Mouse (Mus musculus) thymus, postnatal 4 days (tissue): ENCODE results near the gene Ccdc142.

Experiments
- DNase-seq: peaks from one replicate; pipeline ENCODE4 v3.0.0; 2021

Ccdc142 gene

DNA sequence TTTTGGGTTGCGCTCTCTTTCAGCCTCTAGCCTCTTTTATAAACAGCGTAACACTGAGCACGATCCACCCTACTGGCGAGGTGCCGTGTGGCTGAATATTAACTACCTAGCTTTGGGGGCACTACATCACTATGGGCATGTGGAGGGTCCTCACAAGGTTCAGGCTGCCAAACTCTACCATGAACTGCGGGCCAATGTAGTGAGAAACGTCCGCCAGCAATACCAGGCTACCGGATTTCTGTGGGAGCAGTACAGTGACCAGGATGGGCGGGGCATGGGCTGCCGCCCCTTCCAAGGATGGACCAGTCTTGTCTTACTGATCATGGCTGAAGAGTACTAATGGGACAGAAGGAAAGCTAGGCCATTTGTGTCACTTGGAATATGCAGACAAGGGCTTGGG is 17.0 kb downstream of the Ccdc142 start:
- no peak for DNase-seq

DNA sequence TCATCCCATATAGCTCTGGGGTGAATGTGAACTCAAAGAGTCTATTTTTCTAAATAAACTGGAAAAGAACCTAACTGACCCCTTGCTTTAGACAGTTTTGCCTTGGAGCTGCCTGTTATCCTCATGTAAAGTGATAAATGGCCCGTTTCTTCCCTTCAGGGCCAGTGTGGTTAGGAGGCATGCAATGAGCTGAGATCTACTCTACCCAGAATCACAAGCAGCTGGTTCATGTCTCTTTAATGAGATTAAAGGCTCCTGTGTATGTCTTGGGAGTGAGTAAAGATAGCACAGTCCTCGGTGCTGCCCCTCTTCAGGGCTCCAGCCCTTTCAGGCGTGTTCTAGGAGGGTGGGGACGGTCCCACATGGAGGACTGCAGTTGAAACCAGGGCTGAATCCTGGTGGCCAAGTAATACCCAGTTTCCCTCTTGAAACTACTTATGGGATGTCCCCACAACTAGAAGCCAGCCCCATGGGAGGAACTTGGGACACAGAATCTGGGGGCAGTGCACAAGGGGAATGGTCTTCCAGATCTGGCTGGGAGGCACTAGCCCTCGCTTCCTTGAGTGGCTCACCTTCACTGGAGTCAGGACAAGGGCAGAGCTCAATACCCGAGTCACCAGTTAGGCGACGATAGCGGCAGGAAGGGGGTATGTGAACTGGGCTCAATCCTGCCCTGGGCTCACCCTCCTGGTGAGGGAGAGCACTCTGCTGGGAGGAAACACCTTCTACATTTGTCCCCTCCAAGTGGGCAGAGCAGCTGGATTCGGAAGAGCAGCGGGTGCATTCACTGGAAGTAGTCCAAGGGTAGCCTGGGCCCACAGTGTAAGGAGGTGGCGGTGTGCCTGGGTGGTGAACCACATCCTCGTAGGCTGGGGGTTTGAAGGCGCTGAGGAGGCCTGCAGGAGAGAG is 17.7 kb downstream of the Ccdc142 start:
- no peak for DNase-seq

DNA sequence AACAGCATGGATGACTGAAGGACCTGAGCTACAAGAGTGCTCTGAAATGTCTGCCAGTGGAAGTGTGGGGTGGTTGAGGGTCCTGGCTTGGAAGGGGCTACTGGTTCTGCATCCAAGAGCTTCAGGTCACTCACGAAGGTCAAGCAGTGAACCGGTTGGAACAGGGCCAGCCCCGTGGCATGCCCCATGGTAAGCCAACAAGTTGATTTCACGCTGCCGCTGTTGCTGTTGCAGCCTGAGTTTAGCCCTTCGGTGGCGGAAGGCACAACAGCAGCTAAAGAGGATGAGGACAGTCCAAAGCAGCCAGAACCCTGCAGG is 18.3 kb downstream of the Ccdc142 start:
- no peak for DNase-seq

GRCm38 (mm10) chr6:83120930-83121862 is 19.8 kb downstream of the Ccdc142 start, which contains the start of gene Wbp1:
Gene Wbp1, minus strand, starts transcription at chr6:83121559.
- DNase-seq, result peak; percentile 86

DNA sequence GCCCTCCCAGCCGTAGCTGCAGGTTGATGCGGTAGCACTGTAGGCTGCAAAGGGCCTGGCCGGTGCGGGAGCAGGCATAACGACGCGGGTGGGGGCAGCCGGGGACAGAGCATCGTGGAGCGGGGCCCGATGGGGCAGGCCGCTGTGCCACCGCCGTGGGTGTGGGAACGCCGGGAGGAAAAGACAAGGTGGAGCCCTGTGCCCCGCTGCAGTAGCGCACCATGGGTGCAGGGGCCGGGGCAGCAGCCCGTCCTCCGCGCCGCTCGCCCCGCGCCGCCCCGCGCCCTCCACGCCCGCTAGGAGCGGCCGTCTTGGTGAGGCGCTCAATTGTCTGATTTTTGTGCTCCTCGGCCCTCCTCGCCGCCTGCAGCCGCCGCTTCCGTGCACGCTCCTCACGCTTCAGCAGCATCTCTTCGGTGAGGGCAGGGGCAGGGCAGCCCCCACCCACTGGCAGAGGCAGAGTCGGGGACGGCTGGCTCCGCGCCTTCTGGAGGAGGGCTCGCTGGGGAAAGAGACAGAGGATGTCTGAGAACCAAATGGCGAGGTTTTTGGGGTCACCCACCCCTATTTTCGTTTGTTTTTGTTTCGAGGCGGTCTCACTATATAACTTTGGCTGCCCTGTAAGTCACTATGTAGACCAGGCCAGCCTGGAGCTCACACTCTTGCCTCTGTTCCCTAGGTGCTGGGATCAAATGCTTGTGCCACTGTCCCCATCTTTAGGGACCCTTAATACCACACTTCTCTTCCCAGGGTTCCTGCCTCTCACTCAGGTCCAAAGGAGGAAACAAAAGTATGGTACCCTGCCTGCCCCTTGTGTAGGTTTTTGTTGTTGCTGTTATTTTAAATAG is 20.7 kb downstream of the Ccdc142 start:
- DNase-seq, result peak; percentile 73

DNA sequence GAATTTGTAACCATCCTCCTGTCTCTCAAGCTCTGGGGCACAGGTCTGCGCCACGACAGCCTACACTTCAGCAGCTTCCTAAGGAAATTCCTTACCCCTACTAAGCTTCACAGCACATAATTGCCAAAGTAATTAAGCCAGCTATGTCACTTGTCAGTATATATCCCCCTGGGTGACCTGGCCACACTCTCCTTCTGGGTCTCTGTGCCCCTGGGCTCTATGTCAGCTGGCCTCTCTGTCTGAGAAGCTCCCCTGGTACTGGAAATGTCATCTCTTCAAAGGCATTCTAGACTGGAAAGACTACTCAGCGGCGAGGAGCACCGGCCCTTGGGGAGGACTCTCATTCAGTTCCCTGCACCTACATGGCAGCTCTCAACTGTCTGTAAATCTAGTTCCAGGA is 21.6 kb downstream of the Ccdc142 start:
- DNase-seq, result no peak

GRCm38 (mm10) chr6:83124851-83125312 is 23.5 kb downstream of the Ccdc142 start:
- peak; percentile 91 for DNase-seq

DNA sequence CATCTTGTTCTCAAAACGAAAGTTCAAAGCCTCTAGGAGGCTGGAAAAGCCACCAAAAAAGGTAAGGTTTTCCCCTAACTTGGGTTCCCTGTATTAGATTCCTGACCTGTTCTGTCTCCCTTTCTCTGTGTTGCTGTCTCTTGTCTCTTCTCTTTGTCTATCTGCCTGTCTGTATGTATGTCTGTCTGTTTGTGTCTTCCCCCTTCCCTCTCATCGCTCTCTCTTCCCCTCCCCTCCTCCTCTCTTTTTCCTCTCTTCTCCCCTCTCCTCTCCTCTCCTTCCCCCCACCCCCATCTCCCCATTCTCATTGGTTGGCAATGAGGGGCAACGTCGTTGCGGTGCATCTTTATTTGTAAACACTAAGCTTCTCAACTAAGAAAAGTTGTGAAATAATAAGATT is 23.9 kb downstream of the Ccdc142 start, which contains the start of gene Ino80b:
Gene Ino80b, minus strand, starts transcription at position 101 of the 400 bp plus-strand sequence.
- DNase-seq, result peak; percentile 11

- DNase-seq, result no peak
These were observed 26.0 kb downstream of the Ccdc142 start for GRCm38 (mm10) chr6:83127419-83127818.

DNA sequence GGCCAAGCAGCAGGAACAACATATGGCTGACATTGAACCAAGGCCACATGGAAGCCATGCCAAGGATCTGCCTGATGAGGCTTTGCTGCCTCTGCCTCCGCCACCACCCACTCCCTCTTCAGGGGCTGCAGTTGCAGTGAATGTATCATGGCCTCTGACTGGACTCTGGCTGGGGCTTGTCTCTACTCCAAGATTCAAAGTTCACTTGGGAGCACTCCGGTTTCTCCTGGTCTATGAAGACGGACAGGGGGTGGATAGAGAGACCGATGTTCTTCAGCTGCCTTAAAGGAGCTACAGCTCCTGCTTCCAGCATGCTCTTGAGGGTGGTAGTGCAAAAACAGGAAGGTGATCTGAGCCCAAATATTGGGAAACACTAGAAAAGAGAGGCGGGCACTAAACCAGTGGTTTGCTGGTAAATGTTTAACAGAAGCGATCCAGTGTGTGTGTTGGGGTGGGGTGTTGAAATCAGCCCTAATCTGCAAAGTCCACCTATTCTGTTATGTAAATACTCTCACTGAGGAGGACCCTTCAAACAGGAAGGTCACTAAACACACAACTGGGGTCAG is 30.2 kb downstream of the Ccdc142 start:
- DNase-seq, result no peak

- no peak for DNase-seq
These were observed 30.9 kb downstream of the Ccdc142 start for GRCm38 (mm10) chr6:83132176-83132919.

GRCm38 (mm10) chr6:83134226-83134625 is 32.8 kb downstream of the Ccdc142 start:
- no peak for DNase-seq

- DNase-seq, result no peak
These were observed 33.6 kb downstream of the Ccdc142 start, which contains the start of gene Rtkn for GRCm38 (mm10) chr6:83134951-83135513. Gene Rtkn, plus strand, starts transcription at chr6:83135463.

DNA sequence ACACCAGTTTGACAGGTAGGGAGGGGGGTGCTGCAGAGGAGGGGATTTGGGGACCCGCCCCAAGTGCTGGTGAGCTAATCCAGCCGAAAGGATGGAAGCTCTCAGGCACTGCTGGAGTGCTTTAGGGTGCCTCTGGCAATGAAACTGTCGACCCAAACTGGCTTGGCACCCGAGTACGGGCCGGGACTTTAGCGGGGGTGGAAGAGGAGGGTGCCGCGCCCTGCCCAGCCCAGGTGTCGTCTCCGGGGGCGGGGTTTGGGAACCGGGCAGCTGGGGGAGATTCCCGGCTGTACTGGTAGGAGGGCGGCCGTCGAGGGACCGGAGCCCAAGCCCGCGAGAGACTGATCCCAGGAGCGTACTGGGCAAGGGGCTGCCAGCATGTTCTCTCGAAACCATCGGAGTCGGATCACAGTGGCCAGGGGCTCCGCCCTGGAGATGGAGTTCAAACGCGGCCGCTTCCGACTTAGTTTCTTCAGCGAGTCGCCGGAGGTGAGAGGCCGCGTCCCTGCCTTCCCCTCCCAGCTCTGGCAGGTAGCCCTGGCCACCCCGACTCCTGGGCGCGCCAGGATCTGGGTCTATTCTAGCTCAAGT is 34.3 kb downstream of the Ccdc142 start:
- DNase-seq, result peak; percentile 50

GRCm38 (mm10) chr6:83136291-83136880 is 35.0 kb downstream of the Ccdc142 start:
- DNase-seq, result no peak

DNA sequence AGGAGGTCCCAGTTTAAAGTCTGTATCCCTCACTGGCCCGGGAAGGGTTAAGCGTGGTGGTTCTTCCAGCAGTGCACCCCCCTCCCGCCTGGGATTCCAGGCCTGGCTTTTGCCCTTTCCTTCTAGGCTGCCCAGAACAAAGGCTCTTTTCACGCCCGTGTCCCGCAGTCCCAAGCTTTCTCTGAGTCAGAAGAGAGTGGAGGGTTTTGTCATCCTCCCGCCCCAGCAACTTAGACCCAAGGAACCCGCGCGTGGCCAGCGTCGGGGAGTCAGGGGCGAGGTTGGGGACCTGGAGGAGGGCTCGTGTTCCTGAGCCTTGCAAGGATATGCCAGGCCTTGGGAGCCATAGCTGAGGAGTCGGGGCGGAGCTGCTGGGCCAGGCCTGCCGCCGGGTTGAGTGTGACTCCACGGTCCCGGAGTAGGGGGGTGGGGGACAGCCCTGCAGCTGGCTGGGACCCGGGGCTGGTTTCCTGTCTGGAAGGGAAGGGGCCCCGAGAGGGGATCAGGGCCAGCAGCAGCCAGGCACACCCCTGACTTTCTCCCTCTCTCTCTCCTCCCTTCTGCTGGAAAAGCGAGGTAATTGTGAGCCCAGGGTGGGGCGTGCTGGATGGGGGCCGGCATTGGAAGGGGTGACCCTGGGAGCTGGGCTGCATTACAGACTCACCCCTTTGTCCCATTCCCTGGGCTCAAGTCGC is 35.6 kb downstream of the Ccdc142 start:
- peak; percentile 85 for DNase-seq

GRCm38 (mm10) chr6:83137576-83137950 is 36.2 kb downstream of the Ccdc142 start:
- peak; percentile 65 for DNase-seq

- peak; percentile 52 for DNase-seq
These were observed 36.7 kb downstream of the Ccdc142 start for GRCm38 (mm10) chr6:83138056-83138455.

DNA sequence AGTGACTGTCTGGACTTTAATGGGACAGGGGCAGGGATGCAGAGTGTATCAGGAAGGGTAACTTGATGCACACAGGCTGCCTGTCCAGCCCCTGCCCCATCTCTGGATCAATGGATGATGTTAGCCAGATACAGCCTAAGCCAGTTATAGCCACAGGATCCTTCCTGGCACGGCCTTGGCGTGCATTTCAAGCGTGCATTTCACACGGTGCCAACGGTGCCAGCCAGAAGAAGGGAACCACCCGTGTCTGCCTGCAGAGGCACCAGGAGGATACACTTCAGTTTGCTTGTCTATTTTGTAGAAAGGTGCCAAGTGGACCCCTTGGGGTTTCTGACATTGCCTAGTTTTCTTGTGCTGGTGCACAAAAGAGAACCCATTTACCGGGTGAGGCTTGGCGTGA is 38.6 kb downstream of the Ccdc142 start:
- no peak for DNase-seq

DNA sequence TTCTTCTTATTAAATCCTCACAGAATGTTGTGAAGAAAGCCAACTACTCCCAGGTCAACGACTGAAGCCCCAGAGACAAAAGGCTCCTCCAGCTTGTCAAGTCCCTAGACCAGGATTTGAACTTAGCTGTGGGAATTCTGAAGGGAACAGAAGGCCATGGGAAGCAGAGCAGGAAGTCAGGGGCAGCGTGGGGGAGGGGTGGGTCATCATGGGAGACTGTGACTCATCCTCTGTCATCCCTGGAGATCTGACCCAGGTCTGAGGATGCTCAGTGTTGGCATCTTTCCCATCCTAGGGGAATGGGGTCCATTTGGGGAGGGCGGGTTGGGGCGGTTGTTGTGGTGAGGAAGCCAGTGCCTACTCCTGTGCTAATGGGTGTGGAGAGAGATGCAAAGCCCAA is 40.2 kb downstream of the Ccdc142 start:
- DNase-seq, result no peak
